Mouse (Mus musculus) macrophage (primary cell): ENCODE results near the gene Plcl1. TPM values are rescaled to one million over a fixed set of nuclear protein-coding genes. Genes with fewer than 3 reads are reported as not detected.

Experiments
- H3K27ac ChIP-seq: fragments of 350-480 bp; formaldehyde crosslinking; 2 replicates; pipeline ENCODE4 v1.9.0; 2021
- H3K36me3 ChIP-seq: fragments of 350-480 bp; formaldehyde crosslinking; 2 replicates; pipeline ENCODE4 v1.9.0; 2021; ENCODE audit errors: inconsistent target
- H3K4me3 ChIP-seq: fragments of 350-480 bp; formaldehyde crosslinking; 2 replicates; pipeline ENCODE4 v1.9.0; 2021; ENCODE audit errors: inconsistent target
- H3K79me2 ChIP-seq: fragments of 350-480 bp; formaldehyde crosslinking; 2 replicates; pipeline ENCODE4 v1.9.0; 2021; ENCODE audit errors: inconsistent target
- WGBS: methylation state at CpG from one replicate; pipeline ENCODE4 v1.1.7; 2026; ENCODE audit warnings: inconsistent platforms; ENCODE audit not compliant: missing documents; 5-methylcytosine and 5-hydroxymethylcytosine counted together
- polyA plus RNA-seq: library from polyadenylated mRNA; stranded (reverse); fragments of 250-400 nt; gene quantifications from 3 replicates; pipeline ENCODE4 v1.2.4, GENCODE M21; 2018; ENCODE audit warnings: inconsistent platforms
- total RNA-seq, 78 experiments: library from RNA; depleted of rRNA; stranded (reverse); fragments of 250-400 nt; gene quantifications; 1 replicate in 9 of 78; 2 replicates in 24 of 78; 3 replicates in 43 of 78; 4 replicates in 2 of 78; pipeline ENCODE4 v1.2.4; 2018; ENCODE audit warnings: inconsistent platforms in 56 of 78

Gene Plcl1
- 1 to 10 TPM in 8 of 26 experiments, under 1 TPM in 14, not detected in 4; 0.11 to 2.9 (median 0.85) TPM for total RNA-seq (2018; cell fraction: chromatin; rRNA removed)
- under 1 TPM; 0.03 to 0.67 (median 0.24) TPM for total RNA-seq (2018; cell fraction: cytosol; rRNA removed)
- 1 to 10 TPM in 6 of 26 experiments, under 1 TPM in 20; 0.06 to 2.5 (median 0.40) TPM for total RNA-seq (2018; cell fraction: nucleus; rRNA removed)
- polyA plus RNA-seq, result 0.07 to 0.40 TPM (median 0.15 TPM) in 3 replicates

GRCm38 (mm10) chr1:55405272-55406022 is at the start of gene Plcl1:
TSS of gene Plcl1 (plus strand) at chr1:55405921.
- no peak within 1 kb of the TSS for H3K27ac ChIP-seq
- H3K79me2 ChIP-seq, result no peaks in the 10 kb centered on the region
- WGBS, result under 1% methylated on average over 46 of the region's 51 CpGs
- no peaks in the 10 kb centered on the region for H3K36me3 ChIP-seq
- H3K4me3 ChIP-seq, result peak within 1 kb of the TSS; percentile 11; the same call in 1 of the 2 replicates

DNA sequence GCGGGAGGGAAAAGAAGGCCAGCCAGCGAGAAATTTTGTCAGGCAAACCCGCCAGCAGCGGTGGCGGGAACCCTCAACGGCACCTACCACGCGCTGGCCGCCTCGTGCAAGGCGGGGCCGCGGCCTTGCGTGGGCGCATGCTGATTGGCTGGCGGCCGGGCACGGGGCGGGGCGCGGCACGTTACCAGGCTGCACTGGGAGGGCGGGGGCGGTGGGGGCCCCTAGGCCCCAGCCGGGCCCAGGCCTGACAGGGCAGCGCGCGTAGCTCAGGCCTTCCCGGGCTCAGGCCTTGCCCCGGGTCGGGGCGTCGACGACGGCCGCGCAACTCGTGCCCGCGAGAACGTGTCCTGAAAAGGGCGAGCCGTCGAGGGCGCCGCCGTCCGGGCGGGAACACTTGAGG is 43.1 kb upstream of the Plcl1 start:
- no peaks in the 10 kb centered on the region for H3K36me3 ChIP-seq
- no peak overlapping the region for H3K4me3 ChIP-seq
- no peaks in the 10 kb centered on the region for H3K79me2 ChIP-seq
- no peak overlapping the region for H3K27ac ChIP-seq
- 57% methylated on average over 11 of the region's 49 CpGs for WGBS

DNA sequence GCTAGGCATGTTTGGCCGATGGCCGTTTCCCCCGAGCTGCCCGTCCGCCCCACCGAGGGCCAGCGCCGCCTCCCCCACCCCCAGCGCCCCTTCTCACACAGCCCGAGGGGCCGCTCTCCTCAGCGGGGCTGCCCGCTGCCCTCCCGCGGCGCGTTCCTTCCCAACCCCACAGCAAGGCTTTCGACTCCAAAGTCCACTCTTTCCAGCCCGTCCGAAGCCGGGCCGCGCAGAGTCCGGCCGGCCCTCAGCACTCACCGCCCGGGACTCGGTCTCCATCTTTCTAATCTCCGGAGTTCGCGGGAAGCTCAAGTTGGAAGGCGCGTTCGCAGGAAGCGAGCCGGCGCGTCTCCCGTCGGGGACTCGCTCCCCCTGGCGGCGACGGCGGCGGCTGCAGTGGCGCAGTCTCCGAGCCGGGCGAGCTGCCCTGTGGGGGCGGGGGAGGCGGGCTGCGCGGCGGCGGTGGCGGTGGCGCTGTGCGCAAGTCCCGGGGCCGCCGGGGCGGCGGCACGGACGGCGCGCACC is 42.6 kb upstream of the Plcl1 start, which contains the start of gene Boll:
Gene Boll (minus strand): TSS at position 426 of the 522 bp plus-strand sequence.
- 25% methylated on average over 55 of the region's 68 CpGs for WGBS
- H3K27ac ChIP-seq, result no peak within 1 kb of the TSS
- H3K4me3 ChIP-seq, result no peak within 1 kb of the TSS; the same call in 1 of the 2 replicates
- no peaks in the 10 kb centered on the region for H3K79me2 ChIP-seq
- H3K36me3 ChIP-seq, result no peaks in the 10 kb centered on the region

- WGBS, result 2% methylated on average over 16 of the region's 27 CpGs
- no peak overlapping the region; the same call in 1 of the 2 replicates for H3K4me3 ChIP-seq
- H3K79me2 ChIP-seq, result no peaks in the 10 kb centered on the region
- H3K36me3 ChIP-seq, result no peaks in the 10 kb centered on the region
- no peak overlapping the region for H3K27ac ChIP-seq
Measured at GRCm38 (mm10) chr1:55363586-55363985, 42.1 kb upstream of the Plcl1 start.

- WGBS, result 92% methylated on average over 3 of the region's 3 CpGs
- Histone ChIP-seq H3K27ac (no peak overlapping the region), H3K4me3 (no peak overlapping the region), H3K79me2 (no peaks in the 10 kb centered on the region), H3K36me3 (no peaks in the 10 kb centered on the region)
Measured at GRCm38 (mm10) chr1:55372626-55373025, 33.1 kb upstream of the Plcl1 start.

GRCm38 (mm10) chr1:55380527-55380926 is 25.2 kb upstream of the Plcl1 start:
- Histone ChIP-seq H3K36me3 (no peaks in the 10 kb centered on the region), H3K4me3 (no peak overlapping the region), H3K27ac (no peak overlapping the region), H3K79me2 (no peaks in the 10 kb centered on the region)
- 83% methylated on average over 2 of the region's 2 CpGs for WGBS

DNA sequence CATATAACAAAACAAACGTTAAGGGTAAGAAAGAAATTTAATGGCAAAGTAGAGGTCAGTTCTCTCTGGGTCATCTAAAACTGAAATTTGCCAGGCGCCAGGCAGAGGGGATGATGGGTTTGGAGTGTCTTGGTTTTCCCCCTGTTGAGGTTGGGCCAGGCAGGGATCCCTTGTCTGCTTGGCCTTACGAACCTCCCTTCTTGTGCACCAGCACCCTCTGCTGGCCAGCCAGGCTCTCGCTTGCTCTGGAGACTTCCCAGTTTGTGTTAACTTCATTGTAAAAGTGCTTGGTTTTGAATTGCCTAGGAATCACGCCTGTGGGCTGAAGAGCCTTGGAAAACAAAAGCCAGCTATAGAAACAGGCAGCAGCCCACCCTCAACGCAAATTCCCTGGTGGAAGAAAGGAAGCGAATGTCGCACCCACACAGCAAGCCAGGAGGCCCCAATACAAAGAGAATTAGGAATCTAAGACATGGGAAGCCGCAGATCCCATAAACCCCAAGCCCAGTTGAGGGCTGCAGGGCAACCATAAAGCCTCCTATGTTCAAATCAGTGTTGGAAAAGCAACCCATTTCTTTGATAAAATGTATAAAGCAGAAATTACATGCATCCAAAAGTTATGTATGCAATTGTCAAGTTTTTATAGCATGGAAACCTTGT is 22.5 kb upstream of the Plcl1 start:
- Histone ChIP-seq H3K4me3 (no peak overlapping the region), H3K36me3 (no peaks in the 10 kb centered on the region), H3K27ac (no peak overlapping the region), H3K79me2 (no peaks in the 10 kb centered on the region)
- 30% methylated on average over 9 of the region's 9 CpGs for WGBS

GRCm38 (mm10) chr1:55399891-55400290 is 5.8 kb upstream of the Plcl1 start:
- H3K79me2 ChIP-seq, result no peaks in the 10 kb centered on the region
- no peak overlapping the region for H3K27ac ChIP-seq
- 79% methylated on average over 5 of the region's 5 CpGs for WGBS
- H3K36me3 ChIP-seq, result no peaks in the 10 kb centered on the region
- no peak overlapping the region for H3K4me3 ChIP-seq

GRCm38 (mm10) chr1:55404439-55404838 is 1.3 kb upstream of the Plcl1 start:
- Histone ChIP-seq H3K79me2 (no peaks in the 10 kb centered on the region), H3K4me3 (no peak overlapping the region), H3K36me3 (no peaks in the 10 kb centered on the region), H3K27ac (no peak overlapping the region)
- 4% methylated on average over 3 of the region's 3 CpGs for WGBS

GRCm38 (mm10) chr1:55406023-55406413 is 297 bp downstream of the Plcl1 start:
- WGBS, result 2% methylated on average over 41 of the region's 42 CpGs
- H3K4me3 ChIP-seq, result no peak overlapping the region
- no peaks in the 10 kb centered on the region for H3K36me3 ChIP-seq
- H3K27ac ChIP-seq, result no peak overlapping the region
- H3K79me2 ChIP-seq, result no peaks in the 10 kb centered on the region

GRCm38 (mm10) chr1:55406531-55407375 is 1.0 kb downstream of the Plcl1 start:
- Histone ChIP-seq H3K36me3 (no peaks in the 10 kb centered on the region), H3K27ac (no peak overlapping the region), H3K79me2 (no peaks in the 10 kb centered on the region), H3K4me3 (no peak overlapping the region)
- 10% methylated on average over 35 of the region's 35 CpGs for WGBS

DNA sequence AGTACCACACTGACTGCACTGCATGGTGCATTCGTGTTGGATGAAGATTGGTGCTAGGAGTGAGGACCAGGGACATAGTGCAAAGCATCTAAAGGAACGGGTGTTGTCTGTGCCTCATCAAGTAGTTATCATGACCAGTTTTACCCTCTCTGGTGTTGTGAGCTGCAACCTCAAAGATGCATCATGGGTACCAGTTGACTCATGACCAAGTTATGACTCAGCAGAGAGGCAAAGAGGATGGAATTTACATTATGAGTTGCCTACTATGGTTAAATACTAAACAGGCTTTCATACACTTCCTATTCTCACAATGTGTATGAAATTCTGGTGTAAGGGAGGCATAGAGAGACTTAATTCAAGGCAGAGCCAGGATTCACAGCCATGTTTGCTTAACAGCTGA is 4.9 kb downstream of the Plcl1 start:
- WGBS, result 95% methylated on average over 2 of the region's 2 CpGs
- no peak overlapping the region for H3K27ac ChIP-seq
- H3K79me2 ChIP-seq, result no peaks in the 10 kb centered on the region
- H3K4me3 ChIP-seq, result no peak overlapping the region
- no peaks in the 10 kb centered on the region for H3K36me3 ChIP-seq

GRCm38 (mm10) chr1:55411079-55411478 is 5.4 kb downstream of the Plcl1 start:
- Histone ChIP-seq H3K79me2 (no peaks in the 10 kb centered on the region), H3K36me3 (no peaks in the 10 kb centered on the region), H3K27ac (no peak overlapping the region), H3K4me3 (no peak overlapping the region)
- WGBS, result 95% methylated on average over 2 of the region's 2 CpGs

DNA sequence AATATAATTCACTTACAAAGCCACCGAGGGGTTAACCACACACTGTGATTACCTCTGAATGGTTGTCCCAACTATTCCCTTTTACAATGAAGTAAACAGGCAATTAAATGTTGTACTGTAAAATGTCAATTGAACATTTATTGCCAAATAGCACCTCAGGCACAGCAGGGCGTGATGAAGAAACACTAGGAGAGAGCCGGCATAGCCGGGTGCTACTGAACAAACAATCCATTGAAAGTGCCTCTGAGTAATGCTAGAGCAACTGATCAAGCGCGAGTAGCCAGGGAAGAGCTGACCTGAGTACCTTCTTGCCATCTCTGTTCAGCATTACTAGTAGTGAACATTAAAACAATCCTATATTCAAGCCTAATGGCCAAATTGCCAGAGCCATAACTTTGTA is 6.8 kb downstream of the Plcl1 start:
- Histone ChIP-seq H3K4me3 (no peak overlapping the region), H3K36me3 (no peaks in the 10 kb centered on the region), H3K27ac (no peak overlapping the region), H3K79me2 (no peaks in the 10 kb centered on the region)
- whole genome bisulfite sequencing, result 89% methylated on average over 6 of the region's 6 CpGs
